Mouse (Mus musculus) bone marrow, adult 2 months (tissue): ENCODE data around the gene Zfp652.

Experiments used
- CTCF ChIP-seq: fragments of 200-500 bp; IDR thresholded peaks from 2 replicates; pipeline ENCODE4 v1.5.1; 2011; ENCODE audit warnings: low read length, control low read depth; ENCODE audit not compliant: control insufficient read depth, insufficient read depth
- POLR2A ChIP-seq: fragments of 200-500 bp; IDR thresholded peaks from 2 replicates; pipeline ENCODE4 v1.6.1; 2011; ENCODE audit warnings: low read depth, mild to moderate bottlenecking, control low read depth, low read length, borderline replicate concordance; ENCODE audit not compliant: control insufficient read depth

DNA sequence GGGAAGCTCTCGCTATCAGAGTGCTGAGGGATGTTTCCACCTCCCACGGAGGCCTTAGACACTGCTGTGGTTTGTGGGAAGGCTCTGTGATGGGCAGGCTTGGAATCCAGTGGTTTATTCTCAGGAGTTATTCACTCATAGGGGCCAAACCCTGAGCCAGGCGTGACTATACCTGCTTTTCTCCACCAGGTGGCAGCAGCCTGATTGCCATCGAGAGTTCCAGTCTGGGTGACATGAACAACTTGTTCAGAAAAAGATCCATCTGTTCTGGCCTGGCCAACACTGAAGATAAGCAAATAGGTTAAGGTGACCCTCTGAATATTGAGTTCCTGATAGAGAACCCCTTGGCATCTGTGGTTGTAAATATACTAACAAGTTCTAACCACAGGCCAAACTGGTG, 26.4 kb upstream of the Zfp652 start:
- TF ChIP-seq POLR2A (no peak), CTCF (peak; percentile 94)
